ENCODE assay signal across 14 mouse cellular contexts in the genomic region with DNA sequence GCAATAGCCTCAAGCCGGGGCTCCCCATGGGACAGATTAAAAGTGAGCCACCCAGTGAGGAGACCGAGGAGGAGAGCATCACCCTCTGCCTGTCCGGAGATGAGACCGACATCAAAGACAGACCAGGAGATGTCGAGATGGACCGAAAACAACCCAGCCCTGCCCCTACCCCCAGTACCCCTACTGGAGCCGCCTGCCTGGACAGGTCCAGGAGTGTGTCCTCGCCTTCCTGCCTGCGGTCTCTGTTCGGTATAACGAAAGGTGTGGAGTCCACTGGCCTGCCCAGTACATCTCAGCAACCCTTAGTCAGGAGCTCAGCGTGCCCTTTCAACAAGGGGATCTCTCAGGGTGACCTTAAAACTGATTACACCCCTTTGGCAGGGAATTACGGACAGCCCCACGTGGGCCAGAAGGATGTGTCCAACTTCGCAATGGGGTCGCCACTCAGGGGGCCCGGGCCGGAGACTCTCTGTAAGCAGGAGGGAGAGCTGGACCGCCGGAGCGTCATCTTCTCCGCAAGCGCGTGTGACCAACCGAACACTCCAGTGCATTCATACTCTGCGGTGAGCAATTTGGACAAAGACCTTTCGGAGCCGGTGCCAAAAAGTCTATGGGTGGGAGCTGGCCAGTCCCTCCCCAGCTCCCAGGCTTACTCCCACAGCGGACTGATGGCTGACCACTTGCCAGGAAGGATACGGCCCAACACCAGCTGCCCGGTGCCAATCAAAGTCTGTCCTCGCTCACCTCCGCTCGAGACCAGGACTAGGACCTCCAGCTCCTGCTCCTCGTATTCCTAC. TPM values are rescaled to one million over a fixed set of nuclear protein-coding genes. Genes with fewer than 3 reads are reported as not detected.
A peak's percentile ranks its signal among the peaks of the same experiment; 100 is the strongest.
DNase-seq lines count a peak whose midpoint lies in the region; ATAC-seq and TF ChIP-seq lines count a peak whose summit lies in the region.
"Had no signal": no experiment of that assay in that cellular context is flagged by ENCODE, and none has a peak within 500 bp of the region (broad histone marks: within the 10 kb centered on the region; RNA-seq: fewer than 3 reads in every experiment).

No protein-coding gene starts in this region.

- no peak overlapping the region for H3K9ac ChIP-seq in limb, embryonic 15.5 days
- no peak overlapping the region for H3K9ac ChIP-seq in forebrain, postnatal 0 days
- H3K9ac ChIP-seq in midbrain, embryonic 14.5 days (replicated peaks; ENCODE audit: low read length): no peak overlapping the region; the same call in 1 of the 2 replicates

- peaks cover 20% of the 10 kb centered on the region for H3K36me3 ChIP-seq in limb, embryonic 15.5 days
- peaks cover 67% of the 10 kb centered on the region for H3K36me3 ChIP-seq in limb, embryonic 10.5 days
- peaks cover 26% of the 10 kb centered on the region for H3K36me3 ChIP-seq in forebrain, postnatal 0 days (ENCODE audit: insufficient read depth)
- H3K36me3 ChIP-seq in midbrain, embryonic 14.5 days (ENCODE audit: control insufficient read depth, insufficient read depth, low read length): peaks cover 12% of the 10 kb centered on the region
- H3K36me3 ChIP-seq: G1E had no signal

- TF ChIP-seq CTCF in forebrain, postnatal 0 days (IDR thresholded peaks at IDR 0.05; ENCODE audit: low read depth): no peak

- no peak overlapping the region for H3K27ac ChIP-seq in limb, embryonic 15.5 days
- no peak overlapping the region for H3K27ac ChIP-seq in limb, embryonic 10.5 days
- 0 out of 2 replicates have a peak overlapping the region, but pooled peaks have one; percentile 74 for H3K27ac ChIP-seq in forebrain, postnatal 0 days (ENCODE audit: low read depth, low read length)
- H3K27ac ChIP-seq in midbrain, embryonic 14.5 days (replicated peaks; ENCODE audit: low read depth, low read length): peak overlapping the region; percentile 82
- H3K27ac ChIP-seq: heart, adult 2 months had no signal

- H3K4me2 ChIP-seq in limb, embryonic 15.5 days: no peak overlapping the region
- H3K4me2 ChIP-seq in forebrain, postnatal 0 days (ENCODE audit: low read depth): no peak overlapping the region
- no peak overlapping the region for H3K4me2 ChIP-seq in midbrain, embryonic 14.5 days (ENCODE audit: low read length)

- H3K27me3 ChIP-seq in limb, embryonic 15.5 days: no peaks in the 10 kb centered on the region
- H3K27me3 ChIP-seq in limb, embryonic 10.5 days (ENCODE audit: low read depth, poor library complexity, severe bottlenecking): no peaks in the 10 kb centered on the region
- no peaks in the 10 kb centered on the region for H3K27me3 ChIP-seq in forebrain, postnatal 0 days (ENCODE audit: insufficient read depth, low read length)
- H3K27me3 ChIP-seq in midbrain, embryonic 14.5 days (ENCODE audit: control insufficient read depth, insufficient read depth, low read length): no peaks in the 10 kb centered on the region

- peak; percentile 21; the same call in 1 of the 2 replicates for ATAC-seq in cerebellum, adult (ENCODE audit: insufficient number of reproducible peaks, low FRiP score, low TSS enrichment)
- ATAC-seq in limb, embryonic 15.5 days (ENCODE audit: insufficient number of reproducible peaks, low FRiP score, low TSS enrichment, low read depth): 0 out of 2 replicates have a peak, but pooled peaks have one; percentile 30
- no peak for ATAC-seq in forebrain, postnatal 0 days
- ATAC-seq in midbrain, embryonic 14.5 days (ENCODE audit: low FRiP score, low TSS enrichment): no peak
- ATAC-seq: inflammation-experienced regulatory T-cells, adult 6 months had no signal

- no peaks in the 10 kb centered on the region for H3K4me1 ChIP-seq in limb, embryonic 15.5 days
- peaks cover 12% of the 10 kb centered on the region for H3K4me1 ChIP-seq in limb, embryonic 10.5 days
- no peaks in the 10 kb centered on the region for H3K4me1 ChIP-seq in forebrain, postnatal 0 days (ENCODE audit: insufficient read depth)
- H3K4me1 ChIP-seq in midbrain, embryonic 14.5 days (ENCODE audit: control insufficient read depth, insufficient read depth, low read length): peaks cover 20% of the 10 kb centered on the region

- no peak overlapping the region for H3K4me3 ChIP-seq in limb, embryonic 15.5 days
- no peak overlapping the region for H3K4me3 ChIP-seq in limb, embryonic 10.5 days
- H3K4me3 ChIP-seq in forebrain, postnatal 0 days (ENCODE audit: low read depth, low read length): no peak overlapping the region
- no peak overlapping the region for H3K4me3 ChIP-seq in midbrain, embryonic 14.5 days (replicated peaks; ENCODE audit: low read depth, low read length)
- H3K4me3 ChIP-seq: heart, adult 2 months had no signal

- H3K9me3 ChIP-seq in limb, embryonic 15.5 days: no peaks in the 10 kb centered on the region
- H3K9me3 ChIP-seq in limb, embryonic 10.5 days (replicated peaks): no peaks in the 10 kb centered on the region
- H3K9me3 ChIP-seq in forebrain, postnatal 0 days (ENCODE audit: low read length): no peaks in the 10 kb centered on the region
- H3K9me3 ChIP-seq in midbrain, embryonic 14.5 days (ENCODE audit: control insufficient read depth, low read length): no peaks in the 10 kb centered on the region
- H3K9me3 ChIP-seq: G1E had no signal

- no peak for DNase-seq in cerebellum, adult 9-10 months
- DNase-seq in limb, embryonic 10.5 days (ENCODE audit: low spot score): no peak
- no peak for DNase-seq in forebrain, postnatal 0 days
- DNase-seq in midbrain, embryonic 14.5 days: no peak
- DNase-seq in right cerebral cortex, adult 18-20 months: no peak
- no peak for DNase-seq in gastrocnemius, postnatal 10 days

- 93% methylated on average over 35 of the region's 35 CpGs for WGBS in limb, embryonic 15.5 days
- 96% methylated on average over 35 of the region's 35 CpGs for WGBS in limb, embryonic 10.5 days
- 91% methylated on average over 35 of the region's 35 CpGs for WGBS in forebrain, postnatal 0 days
- 95% methylated on average over 35 of the region's 35 CpGs for WGBS in midbrain, embryonic 14.5 days

RNA-seq across cellular contexts. Expression of a gene that starts 40.0 kb away (rescaled TPM):
- polyA plus RNA-seq in limb, embryonic 15.5 days (2015; fragmentation: Nextera tagmentation; extraction: Ambion mirVana): not detected in 2 replicates
- not detected in 2 replicates for polyA plus RNA-seq in limb, embryonic 10.5 days (2016; fragmentation: Nextera tagmentation; extraction: Ambion mirVana)
- total RNA-seq in forebrain, postnatal 0 days (2014; rRNA removed): 0.14 TPM in 1 of 2 replicates, not detected in the other
- polyA plus RNA-seq in forebrain, postnatal 0 days (2015; fragmentation: Nextera tagmentation; extraction: Ambion mirVana): not detected in 2 replicates
- 0.14 TPM in 1 of 2 replicates, not detected in the other for polyA plus RNA-seq in midbrain, embryonic 14.5 days (2014; fragmentation: Nextera tagmentation; extraction: Ambion mirVana)
- not detected for total RNA-seq in gastrocnemius, postnatal 10 days (2021)
- total RNA-seq: adrenal gland, adult 18-20 months; G1E; heart, adult 2 months; neutrophil, adult 5-6 weeks had no signal
- polyA plus RNA-seq: G1E; heart, adult 2 months; inflammation-experienced regulatory T-cells, adult 6 months; macrophage had no signal

RNA-seq across cellular contexts. Expression of a gene that starts 52.7 kb away (rescaled TPM):
- 55.4 and 59.6 TPM in 2 replicates for polyA plus RNA-seq in limb, embryonic 15.5 days (2015; fragmentation: Nextera tagmentation; extraction: Ambion mirVana)
- 61.5 and 84.6 TPM in 2 replicates for polyA plus RNA-seq in limb, embryonic 10.5 days (2016; fragmentation: Nextera tagmentation; extraction: Ambion mirVana)
- 22.9 and 25.1 TPM in 2 replicates for total RNA-seq in forebrain, postnatal 0 days (2014; rRNA removed)
- polyA plus RNA-seq in forebrain, postnatal 0 days (2015; fragmentation: Nextera tagmentation; extraction: Ambion mirVana): 25.4 and 30.4 TPM in 2 replicates
- polyA plus RNA-seq in midbrain, embryonic 14.5 days (2014; fragmentation: Nextera tagmentation; extraction: Ambion mirVana): 41.3 and 44.9 TPM in 2 replicates
- 1 to 10 TPM; 6.8 to 8.3 TPM for total RNA-seq in gastrocnemius, postnatal 10 days (2021)

Comparison
In these comparisons a context has a peak if more than half of its experiments do, and no peak if none do; other contexts are left out.
1. ATAC-seq: peak in cerebellum, adult (single experiment) and limb, embryonic 15.5 days (single experiment); none in forebrain, postnatal 0 days (single experiment) and midbrain, embryonic 14.5 days (single experiment).
2. H3K27ac ChIP-seq: peak in forebrain, postnatal 0 days (single experiment) and midbrain, embryonic 14.5 days (single experiment); none in limb, embryonic 15.5 days (single experiment) and limb, embryonic 10.5 days (single experiment).